Mouse (Mus musculus) kidney, postnatal 36 days (tissue): Measurements from ENCODE around the gene Psmd13.

ENCODE experiments used
- DNase-seq, 2 experiments: peaks; one replicate each; pipeline ENCODE4 v3.0.0; 2021 to 2022; ENCODE audit warnings: mixed read lengths in 2 of 2

The Psmd13 gene

GRCm38 (mm10) chr7:140881696-140882468 is at the start of gene Psmd13, which contains the start of gene Sirt3:
Gene Psmd13, plus strand, starts transcription at chr7:140881968.
Gene Sirt3, minus strand, starts transcription at chr7:140882309.
- peak; percentile 97 to 99 for DNase-seq

GRCm38 (mm10) chr7:140833341-140833740 is 48.4 kb upstream of the Psmd13 start:
- DNase-seq: no peak

GRCm38 (mm10) chr7:140834968-140835757 is 46.6 kb upstream of the Psmd13 start, which contains the start of gene Urah:
Gene Urah, plus strand, starts transcription at chr7:140835018.
- DNase-seq: peak; percentile 36 to 57

GRCm38 (mm10) chr7:140835758-140836087 is 46.0 kb upstream of the Psmd13 start:
- DNase-seq: no peak

GRCm38 (mm10) chr7:140836243-140837115 is 45.3 kb upstream of the Psmd13 start:
- DNase-seq: no peak

GRCm38 (mm10) chr7:140839556-140839955 is 42.2 kb upstream of the Psmd13 start:
- DNase-seq: no peak

- DNase-seq: no peak
Measured at GRCm38 (mm10) chr7:140840750-140841735, 40.7 kb upstream of the Psmd13 start.

- no peak for DNase-seq
Measured at GRCm38 (mm10) chr7:140843806-140844205, 38.0 kb upstream of the Psmd13 start.

GRCm38 (mm10) chr7:140844905-140845665 is 36.7 kb upstream of the Psmd13 start, which contains the start of gene Scgb1c1:
Gene Scgb1c1, plus strand, starts transcription at chr7:140845547.
- DNase-seq: peak; percentile 82 to 97

- no peak for DNase-seq
Measured at GRCm38 (mm10) chr7:140845683-140846082, 36.1 kb upstream of the Psmd13 start.

GRCm38 (mm10) chr7:140846676-140847075 is 35.1 kb upstream of the Psmd13 start:
- DNase-seq: no peak

- DNase-seq: peak; percentile 69 to 82
Measured at GRCm38 (mm10) chr7:140847755-140848580, 33.8 kb upstream of the Psmd13 start, which contains the start of gene Odf3. Gene Odf3, plus strand, starts transcription at chr7:140847805.

- no peak for DNase-seq
Measured at GRCm38 (mm10) chr7:140848591-140848990, 33.2 kb upstream of the Psmd13 start.

GRCm38 (mm10) chr7:140851916-140852315 is 29.9 kb upstream of the Psmd13 start:
- DNase-seq: no peak

GRCm38 (mm10) chr7:140853386-140853785 is 28.4 kb upstream of the Psmd13 start:
- peak; percentile 51 to 79 for DNase-seq

GRCm38 (mm10) chr7:140854483-140854882 is 27.3 kb upstream of the Psmd13 start:
- no peak for DNase-seq

GRCm38 (mm10) chr7:140855181-140855580 is 26.6 kb upstream of the Psmd13 start:
- DNase-seq: no peak

- DNase-seq: peak; percentile 89 to 95
Measured at GRCm38 (mm10) chr7:140855860-140856784, 25.6 kb upstream of the Psmd13 start, which contains the start of gene Gm45785. Gene Gm45785, minus strand, starts transcription at chr7:140856331.
